Comparison of ENCODE assay signal across 9 mouse cellular contexts in the genomic region with DNA sequence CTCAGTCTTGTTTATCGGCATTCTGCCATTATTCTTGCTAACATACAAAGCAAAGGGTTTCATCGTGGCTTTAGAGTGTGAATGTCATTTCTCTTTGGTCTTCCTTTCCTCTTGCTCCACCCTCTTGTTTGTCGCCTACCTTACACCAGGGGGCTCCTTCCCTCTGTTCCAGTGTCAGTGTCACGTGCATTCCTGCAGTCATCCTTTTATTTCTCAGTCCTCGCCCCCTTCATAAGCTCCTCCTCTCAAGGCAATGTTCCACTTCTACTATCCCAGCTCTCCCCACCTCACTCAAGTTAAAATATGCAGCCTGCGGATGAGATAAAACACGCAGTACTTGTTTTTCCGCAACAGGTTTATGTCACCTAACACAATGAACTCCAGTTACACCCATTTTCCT.
DNase-seq lines count a peak whose midpoint lies in the region; ATAC-seq and TF ChIP-seq lines count a peak whose summit lies in the region.
"Had no signal": no experiment of that assay in that cellular context is flagged by ENCODE, and none has a peak within 500 bp of the region (broad histone marks: within the 10 kb centered on the region; RNA-seq: fewer than 3 reads in every experiment).

No protein-coding gene starts in this region.

- no peak overlapping the region for H3K4me2 ChIP-seq in embryonic facial prominence, embryonic 11.5 days (ENCODE audit: low read depth, low read length)

- 40% methylated on average over 8 of the region's 8 CpGs for WGBS in embryonic facial prominence, embryonic 11.5 days
- whole genome bisulfite sequencing in embryonic facial prominence, embryonic 10.5 days, result 36% methylated on average over 8 of the region's 8 CpGs

- no peaks in the 10 kb centered on the region for H3K9me3 ChIP-seq in embryonic facial prominence, embryonic 11.5 days (replicated peaks; ENCODE audit: control insufficient read depth, low read length)
- no peaks in the 10 kb centered on the region for H3K9me3 ChIP-seq in embryonic facial prominence, embryonic 10.5 days

- ATAC-seq in embryonic facial prominence, embryonic 11.5 days (replicated peaks; ENCODE audit: insufficient number of reproducible peaks, low FRiP score, low TSS enrichment, low read depth), result no peak

- H3K4me1 ChIP-seq in embryonic facial prominence, embryonic 11.5 days (ENCODE audit: control insufficient read depth, insufficient read depth, low read length), result no peaks in the 10 kb centered on the region
- no peaks in the 10 kb centered on the region for H3K4me1 ChIP-seq in embryonic facial prominence, embryonic 10.5 days

- no peak overlapping the region for H3K9ac ChIP-seq in embryonic facial prominence, embryonic 11.5 days (replicated peaks; ENCODE audit: low read length)

- no peaks in the 10 kb centered on the region for H3K36me3 ChIP-seq in embryonic facial prominence, embryonic 11.5 days (replicated peaks; ENCODE audit: control insufficient read depth, insufficient read depth, low read depth, low read length)
- H3K36me3 ChIP-seq in embryonic facial prominence, embryonic 10.5 days (replicated peaks), result no peaks in the 10 kb centered on the region

- no peak overlapping the region for H3K27ac ChIP-seq in embryonic facial prominence, embryonic 11.5 days (replicated peaks; ENCODE audit: low read depth, low read length)
- H3K27ac ChIP-seq in embryonic facial prominence, embryonic 10.5 days (replicated peaks), result no peak overlapping the region
- H3K27ac ChIP-seq in layer of hippocampus, adult 2 months, result no peak overlapping the region

- H3K27me3 ChIP-seq in embryonic facial prominence, embryonic 11.5 days (ENCODE audit: control insufficient read depth, insufficient read depth, low read length), result no peaks in the 10 kb centered on the region
- no peaks in the 10 kb centered on the region for H3K27me3 ChIP-seq in embryonic facial prominence, embryonic 10.5 days (replicated peaks; ENCODE audit: low read depth, poor library complexity, severe bottlenecking)

- peak; percentile 15 for DNase-seq in embryonic facial prominence, embryonic 11.5 days (ENCODE audit: low spot score)
- DNase-seq in embryonic facial prominence, embryonic 10.5 days (ENCODE audit: low spot score), result no peak
- no peak for DNase-seq in layer of hippocampus, adult 2 months (ENCODE audit: low spot score in 2 of 2)
- no peak for DNase-seq in layer of hippocampus, adult 8-10 months (ENCODE audit: low spot score in 2 of 2)
- DNase-seq in ZHBTc4 (ENCODE audit: low read depth, low spot score), result peak; percentile 45
- peak; percentile 18 to 22 for DNase-seq in kidney, postnatal 4 days
- DNase-seq in layer of hippocampus, postnatal 10 days (ENCODE audit: low spot score in 2 of 2), result no peak
- DNase-seq in urinary bladder, adult 2 months (ENCODE audit: low spot score), result no peak
- DNase-seq: liver had no signal

- H3K4me3 ChIP-seq in embryonic facial prominence, embryonic 11.5 days (ENCODE audit: low read depth, low read length), result no peak overlapping the region
- no peak overlapping the region for H3K4me3 ChIP-seq in embryonic facial prominence, embryonic 10.5 days
- H3K4me3 ChIP-seq in layer of hippocampus, adult 2 months, result no peak overlapping the region

- TF ChIP-seq CTCF in layer of hippocampus, adult 2 months (conservative IDR thresholded peaks at IDR 0.05), result peak; percentile 61

Comparison
In these comparisons a context has a peak if more than half of its experiments do, and no peak if none do; other contexts are left out.
1. DNase-seq: peak in embryonic facial prominence, embryonic 11.5 days (single experiment), ZHBTc4 (single experiment) and kidney, postnatal 4 days (2 of 2); none in embryonic facial prominence, embryonic 10.5 days (single experiment), layer of hippocampus, adult 2 months (0 of 2), layer of hippocampus, adult 8-10 months (0 of 2), layer of hippocampus, postnatal 10 days (0 of 2) and urinary bladder, adult 2 months (single experiment).